Mouse (Mus musculus) neural tube, embryonic 12.5 days (tissue): ENCODE results near the gene Abca4. TPM values are rescaled to one million over a fixed set of nuclear protein-coding genes. Genes with fewer than 3 reads are reported as not detected.
"Not testable (repeated sequence)": the region's sequence is repeated elsewhere in the genome, so short reads cannot be mapped to it uniquely, and the experiment has no call there.

Experiments used
- ATAC-seq: fragments of 200-750 bp; cut with Nextera tagmentation; 2 replicates; pipeline ENCODE4 v1.8.0; 2017; ENCODE audit warnings: low read depth, mild to moderate bottlenecking, moderate TSS enrichment, moderate library complexity; ENCODE audit not compliant: low FRiP score
- H3K27ac ChIP-seq: fragments of 300-500 bp; sonication (generic); 2 replicates; pipeline ENCODE4 v1.5.1; 2016
- H3K27me3 ChIP-seq: fragments of 300-500 bp; sonication (generic); replicated peaks from 2 replicates; pipeline ENCODE4 v1.6.1; 2016; ENCODE audit warnings: mild to moderate bottlenecking
- H3K36me3 ChIP-seq: fragments of 300-500 bp; sonication (generic); 2 replicates; pipeline ENCODE4 v1.6.1; 2016; ENCODE audit warnings: mild to moderate bottlenecking
- H3K4me1 ChIP-seq: fragments of 300-500 bp; sonication (generic); 2 replicates; pipeline ENCODE4 v1.6.1; 2016
- H3K4me2 ChIP-seq: fragments of 300-500 bp; sonication (generic); replicated peaks from 2 replicates; pipeline ENCODE4 v1.6.1; 2016; ENCODE audit warnings: mild to moderate bottlenecking
- H3K4me3 ChIP-seq: fragments of 300-500 bp; sonication (generic); 2 replicates; pipeline ENCODE4 v1.5.1; 2016
- H3K9ac ChIP-seq: fragments of 300-500 bp; sonication (generic); 2 replicates; pipeline ENCODE4 v1.6.1; 2016; ENCODE audit warnings: mild to moderate bottlenecking
- H3K9me3 ChIP-seq: fragments of 300-500 bp; sonication (generic); 2 replicates; pipeline ENCODE4 v1.6.1; 2016; ENCODE audit warnings: mild to moderate bottlenecking
- WGBS: fragments of 180-500 bp; shearing (Covaris S2); methylation state at CpG from one replicate; pipeline ENCODE4 v1.1.7; 2016; 5-methylcytosine and 5-hydroxymethylcytosine counted together
- polyA plus RNA-seq: library from polyadenylated mRNA; unstranded; fragments of >200 nt; fragmentation: Nextera tagmentation; extraction: Ambion mirVana; gene quantifications from 2 replicates; pipeline ENCODE4 v1.2.1, GENCODE M21; 2016

Abca4 gene
- polyA plus RNA-seq, 1 experiment from 2014 or later = 0.70 TPM

GRCm38 (mm10) chr3:122210846-122211245, 166.6 kb downstream of the Abca4 start:
- H3K4me1 ChIP-seq = no peaks in the 10 kb centered on the region
- H3K9ac ChIP-seq = no peak overlapping the region
- H3K9me3 ChIP-seq = no peaks in the 10 kb centered on the region
- ATAC-seq = no peak
- no peaks in the 10 kb centered on the region for H3K36me3 ChIP-seq
- no peak overlapping the region for H3K4me2 ChIP-seq
- no peak overlapping the region for H3K27ac ChIP-seq
- WGBS = 77% methylated on average over 7 of the region's 7 CpGs
- no peak overlapping the region for H3K4me3 ChIP-seq
- no peaks in the 10 kb centered on the region for H3K27me3 ChIP-seq

- Histone ChIP-seq H3K4me1 (no peaks in the 10 kb centered on the region), H3K36me3 (no peaks in the 10 kb centered on the region), H3K4me3 (no peak overlapping the region), H3K4me2 (no peak overlapping the region), H3K27ac (no peak overlapping the region), H3K27me3 (no peaks in the 10 kb centered on the region), H3K9me3 (no peaks in the 10 kb centered on the region), H3K9ac (no peak overlapping the region)
- WGBS = 76% methylated on average over 13 of the region's 13 CpGs
- ATAC-seq = no peak
These were observed 167.3 kb downstream of the Abca4 start for GRCm38 (mm10) chr3:122211446-122212125.

- no peak overlapping the region for H3K27ac ChIP-seq
These were observed 177.2 kb downstream of the Abca4 start for GRCm38 (mm10) chr3:122221240-122222036.

DNA sequence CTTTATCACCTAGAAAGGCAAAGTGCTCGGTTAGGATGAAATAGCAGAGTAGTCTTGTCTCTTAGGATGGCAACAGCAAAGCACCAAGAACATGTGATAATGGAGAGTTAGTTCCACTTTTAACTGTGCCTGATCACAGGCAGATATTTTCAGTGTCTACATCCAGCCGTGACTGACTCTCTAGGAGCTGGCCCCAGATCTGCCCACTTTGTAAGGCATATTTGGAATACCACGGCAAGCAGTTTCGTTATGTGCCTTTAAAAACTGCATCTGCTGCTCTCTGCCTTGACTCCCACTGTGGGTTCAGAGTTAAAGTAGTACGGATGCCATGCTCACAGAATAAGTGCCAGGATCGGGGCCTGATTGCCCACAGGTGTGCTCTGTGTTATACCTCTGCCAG, 182.7 kb downstream of the Abca4 start:
- H3K27ac ChIP-seq, H3K27me3 ChIP-seq, H3K9me3 ChIP-seq, ATAC-seq, H3K4me1 ChIP-seq, H3K36me3 ChIP-seq, H3K4me3 ChIP-seq, H3K9ac ChIP-seq, H3K4me2 ChIP-seq: not testable (repeated sequence)
- WGBS = 80% methylated on average over 6 of the region's 6 CpGs

More at GRCm38 (mm10) chr3:122221240-122222036, 177.2 kb downstream of the Abca4 start:
- H3K4me1 ChIP-seq = no peaks in the 10 kb centered on the region
- 86% methylated on average over 3 of the region's 3 CpGs for WGBS
- no peak overlapping the region for H3K9ac ChIP-seq
- no peak for ATAC-seq
- no peak overlapping the region for H3K4me3 ChIP-seq
- no peak overlapping the region for H3K4me2 ChIP-seq
- H3K9me3 ChIP-seq = no peaks in the 10 kb centered on the region
- no peaks in the 10 kb centered on the region for H3K27me3 ChIP-seq
- no peaks in the 10 kb centered on the region for H3K36me3 ChIP-seq

Other genes with a start within 250 kb of the Abca4 start
- 64.6 and 67.1 TPM in 2 replicates for gene Abcd3, start 229.1 kb upstream of the Abca4 start, polyA plus RNA-seq
- gene Arhgap29, start 91.9 kb upstream of the Abca4 start, polyA plus RNA-seq = 38.0 and 40.5 TPM in 2 replicates
- gene Gclm, start 201.1 kb downstream of the Abca4 start, polyA plus RNA-seq = 62.3 and 63.9 TPM in 2 replicates
- gene Dnttip2, start 229.9 kb downstream of the Abca4 start, polyA plus RNA-seq = 70.4 and 72.8 TPM in 2 replicates
- 13.2 and 14.0 TPM in 2 replicates for gene Bcar3, start 249.7 kb downstream of the Abca4 start, polyA plus RNA-seq